Mouse (Mus musculus) thymus, adult 2 months (tissue): ENCODE measurements around the gene Fbxl19.

Experiments used
- CTCF ChIP-seq: fragments of 200-500 bp; IDR thresholded peaks from 2 replicates; pipeline ENCODE4 v1.5.1; 2012; ENCODE audit warnings: mild to moderate bottlenecking, control low read depth, low read length, moderate library complexity, borderline replicate concordance; ENCODE audit not compliant: control insufficient read depth, poor library complexity, insufficient read depth; ENCODE audit errors: extremely low read depth
- POLR2A ChIP-seq: fragments of 200-500 bp; IDR thresholded peaks from 2 replicates; pipeline ENCODE4 v1.6.1; 2012; ENCODE audit warnings: mild to moderate bottlenecking, low read length, control low read depth, moderate library complexity; ENCODE audit not compliant: control insufficient read depth, poor library complexity, insufficient read depth; ENCODE audit errors: extremely low read depth

- TF ChIP-seq CTCF, result peak; percentile 75
- no peak; the same call in 1 of the 2 replicates for TF ChIP-seq POLR2A
These were observed 35.9 kb upstream of the Fbxl19 start, which contains the start of gene Bcl7c for GRCm38 (mm10) chr7:127708207-127709078.
